Mouse (Mus musculus): ENCODE results near the gene Kif5c.
A peak's percentile ranks its signal among the peaks of the same experiment; 100 is the strongest.

Kif5c gene

GRCm38 (mm10) chr2:49789078-49789477 lies 170.0 kb downstream of the Kif5c start:
- DNase-seq (ENCODE audit: low read depth): no peak

GRCm38 (mm10) chr2:49789504-49789903 lies 170.4 kb downstream of the Kif5c start:
- DNase-seq (ENCODE audit: low read depth): no peak

GRCm38 (mm10) chr2:49797444-49798143 lies 178.5 kb downstream of the Kif5c start:
- DNase-seq (ENCODE audit: low read depth): no peak

GRCm38 (mm10) chr2:49804448-49804847 lies 185.3 kb downstream of the Kif5c start:
- DNase-seq (ENCODE audit: low read depth): no peak

GRCm38 (mm10) chr2:49805736-49806371 lies 186.8 kb downstream of the Kif5c start:
- no peak for DNase-seq (ENCODE audit: low read depth)

GRCm38 (mm10) chr2:49809496-49809895 lies 190.4 kb downstream of the Kif5c start:
- DNase-seq (ENCODE audit: low read depth): no peak

- no peak for DNase-seq (ENCODE audit: low read depth)
Measured at GRCm38 (mm10) chr2:49811420-49811819, 192.3 kb downstream of the Kif5c start.

GRCm38 (mm10) chr2:49811871-49812363 lies 192.8 kb downstream of the Kif5c start:
- no peak for DNase-seq (ENCODE audit: low read depth)

- no peak for DNase-seq (ENCODE audit: low read depth)
Measured at GRCm38 (mm10) chr2:49813151-49813550, 194.1 kb downstream of the Kif5c start.

- peak; percentile 40 for DNase-seq (ENCODE audit: low read depth)
Measured at GRCm38 (mm10) chr2:49814011-49814410, 194.9 kb downstream of the Kif5c start.

GRCm38 (mm10) chr2:49815696-49816320 lies 196.7 kb downstream of the Kif5c start:
- DNase-seq (ENCODE audit: low read depth): no peak

GRCm38 (mm10) chr2:49816549-49816948 lies 197.5 kb downstream of the Kif5c start:
- no peak for DNase-seq (ENCODE audit: low read depth)

- DNase-seq (ENCODE audit: low read depth): no peak
Measured at GRCm38 (mm10) chr2:49817151-49817550, 198.1 kb downstream of the Kif5c start.

- DNase-seq (ENCODE audit: low read depth): no peak
Measured at GRCm38 (mm10) chr2:49818126-49818525, 199.0 kb downstream of the Kif5c start.

- DNase-seq (ENCODE audit: low read depth): no peak
Measured at GRCm38 (mm10) chr2:49822312-49822711, 203.2 kb downstream of the Kif5c start.
